Mouse (Mus musculus) bone marrow, adult 2 months (tissue): ENCODE measurements at regions not wholly inside any gene's neighbourhood (a gene's known extent, or its start where the extent isn't known, plus 50 kb on each side); places are given as distances from the start of the nearest gene placed in this dataset.

Source experiments
- CTCF ChIP-seq: fragments of 200-500 bp; IDR thresholded peaks from 2 replicates; pipeline ENCODE4 v1.5.1; 2011; ENCODE audit warnings: low read length, control low read depth; ENCODE audit not compliant: control insufficient read depth, insufficient read depth
- POLR2A ChIP-seq: fragments of 200-500 bp; IDR thresholded peaks from 2 replicates; pipeline ENCODE4 v1.6.1; 2011; ENCODE audit warnings: low read depth, mild to moderate bottlenecking, control low read depth, low read length, borderline replicate concordance; ENCODE audit not compliant: control insufficient read depth

- TF ChIP-seq CTCF (no peak), POLR2A (no peak)
These were observed 352.6 kb downstream of the Gm45692 start for GRCm38 (mm10) chr8:26471811-26472550.
